Mouse (Mus musculus): Measurements from ENCODE around the gene Lap3.

Lap3 gene

DNA sequence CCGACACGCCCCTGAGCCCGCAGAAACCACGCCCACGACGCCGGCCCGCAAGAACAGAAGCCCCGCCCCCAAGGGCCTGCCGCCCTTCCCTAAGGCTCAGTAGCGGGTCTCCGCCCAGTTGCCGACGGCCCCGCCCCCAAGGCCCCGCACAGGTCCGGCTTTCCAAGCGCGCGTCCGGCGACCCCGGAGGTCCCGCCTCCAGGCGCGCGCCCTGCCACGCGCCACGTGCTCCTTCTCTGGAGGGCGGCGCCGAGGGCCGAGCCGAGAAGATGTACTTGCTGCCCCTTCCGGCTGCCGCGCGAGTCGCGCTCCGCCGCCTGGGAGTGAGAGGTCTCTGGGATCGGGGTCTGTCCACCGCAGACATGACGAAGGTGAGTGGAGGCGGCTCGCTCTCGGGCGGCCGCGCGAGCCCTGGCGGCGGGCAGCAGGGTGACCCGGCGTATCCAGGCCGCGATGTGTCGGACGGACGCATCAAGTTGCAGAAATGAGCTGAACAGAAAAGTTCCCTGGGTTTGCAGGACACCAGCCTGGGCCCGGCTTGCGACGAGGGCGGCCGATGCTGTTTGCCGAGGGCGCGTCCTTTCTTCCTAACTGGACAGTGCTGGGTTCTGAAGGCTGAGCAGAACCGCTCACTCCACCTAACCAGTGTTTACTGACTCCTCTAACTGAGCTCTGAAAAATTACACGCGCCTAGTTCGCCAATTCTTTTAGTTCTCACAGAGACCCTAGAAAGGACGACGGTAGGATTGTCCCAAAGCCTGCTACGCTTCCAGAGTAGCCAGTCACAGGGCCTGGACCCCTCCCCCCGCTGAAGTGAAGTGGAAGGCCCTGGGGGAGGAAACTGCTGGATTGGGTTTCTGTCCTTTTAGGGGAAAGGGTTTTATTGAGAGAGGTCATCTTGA is at the start of gene Lap3:
Gene Lap3, plus strand, starts transcription at position 184 of the 902 bp plus-strand sequence.
- DNase-seq: peak; percentile 98

DNA sequence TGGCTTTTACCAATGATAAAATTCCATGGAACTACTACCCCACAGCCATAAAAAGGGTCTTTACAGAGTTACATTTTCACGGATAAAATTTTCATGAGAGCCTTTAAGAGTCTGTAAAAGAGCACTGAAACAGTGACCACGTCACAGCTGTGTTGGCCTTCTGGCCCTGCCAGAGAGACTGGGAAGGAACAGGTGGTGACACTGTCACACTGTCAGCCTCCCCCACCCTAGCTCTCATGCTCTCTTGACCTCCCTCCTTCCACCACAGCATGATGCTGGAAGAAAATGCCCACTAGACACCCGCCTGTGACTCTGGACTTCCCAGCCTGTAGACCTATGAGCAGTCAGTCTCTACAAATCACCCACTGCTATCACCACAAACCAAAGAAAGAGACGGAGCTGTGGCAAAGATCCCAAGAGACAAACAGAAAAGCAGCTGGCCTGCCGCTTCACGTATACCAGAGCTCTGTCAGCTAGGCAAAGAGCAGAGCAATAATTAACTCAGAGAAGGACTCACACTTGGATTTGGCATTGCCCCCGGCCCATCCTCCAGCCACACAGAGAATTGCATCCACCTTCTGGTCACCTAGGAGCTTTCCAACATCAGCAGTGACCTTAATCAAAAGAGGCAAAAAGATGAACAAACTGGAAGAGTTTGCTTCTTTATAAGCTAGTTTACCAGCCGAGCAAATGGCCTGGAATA is 48.9 kb upstream of the Lap3 start:
- DNase-seq: no peak

DNA sequence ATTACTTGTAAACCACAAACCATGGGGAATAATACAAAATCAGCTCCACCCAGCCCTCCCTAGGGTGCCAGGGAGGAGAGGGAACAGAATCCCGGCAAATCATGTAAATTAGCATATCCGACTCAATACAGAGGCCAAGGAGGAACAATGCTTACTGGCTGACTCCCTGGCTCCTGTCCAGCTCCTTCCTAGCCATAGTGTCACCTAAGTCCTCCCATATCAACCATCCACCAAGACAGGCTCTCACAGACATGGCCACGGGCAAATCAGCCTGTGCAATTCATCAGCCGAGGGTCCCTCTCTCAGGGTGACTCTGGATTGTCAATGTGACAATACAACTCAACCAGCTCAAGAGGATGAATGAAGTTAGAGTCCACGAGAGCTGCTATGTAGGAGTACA is 44.5 kb upstream of the Lap3 start:
- DNase-seq: peak; percentile 28

DNA sequence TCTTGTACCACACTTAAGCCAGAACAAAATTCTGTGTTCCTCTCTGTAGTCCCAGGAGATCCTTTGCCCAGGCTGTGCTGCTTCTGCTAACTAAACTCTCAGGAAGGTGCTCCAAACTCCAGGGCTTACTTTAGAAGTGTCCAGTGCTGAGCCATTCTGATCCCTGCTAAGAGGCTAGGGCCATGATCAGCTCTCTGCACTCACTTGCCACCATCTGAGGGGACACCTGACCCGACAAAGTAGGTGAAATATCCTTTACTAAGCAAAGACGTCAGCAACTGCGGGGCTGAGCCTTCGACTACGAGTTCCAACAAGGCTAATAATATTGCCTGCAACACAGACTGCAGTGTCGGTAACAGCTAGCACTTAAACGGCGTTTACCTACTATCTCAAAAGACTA is 44.0 kb upstream of the Lap3 start:
- no peak for DNase-seq

DNA sequence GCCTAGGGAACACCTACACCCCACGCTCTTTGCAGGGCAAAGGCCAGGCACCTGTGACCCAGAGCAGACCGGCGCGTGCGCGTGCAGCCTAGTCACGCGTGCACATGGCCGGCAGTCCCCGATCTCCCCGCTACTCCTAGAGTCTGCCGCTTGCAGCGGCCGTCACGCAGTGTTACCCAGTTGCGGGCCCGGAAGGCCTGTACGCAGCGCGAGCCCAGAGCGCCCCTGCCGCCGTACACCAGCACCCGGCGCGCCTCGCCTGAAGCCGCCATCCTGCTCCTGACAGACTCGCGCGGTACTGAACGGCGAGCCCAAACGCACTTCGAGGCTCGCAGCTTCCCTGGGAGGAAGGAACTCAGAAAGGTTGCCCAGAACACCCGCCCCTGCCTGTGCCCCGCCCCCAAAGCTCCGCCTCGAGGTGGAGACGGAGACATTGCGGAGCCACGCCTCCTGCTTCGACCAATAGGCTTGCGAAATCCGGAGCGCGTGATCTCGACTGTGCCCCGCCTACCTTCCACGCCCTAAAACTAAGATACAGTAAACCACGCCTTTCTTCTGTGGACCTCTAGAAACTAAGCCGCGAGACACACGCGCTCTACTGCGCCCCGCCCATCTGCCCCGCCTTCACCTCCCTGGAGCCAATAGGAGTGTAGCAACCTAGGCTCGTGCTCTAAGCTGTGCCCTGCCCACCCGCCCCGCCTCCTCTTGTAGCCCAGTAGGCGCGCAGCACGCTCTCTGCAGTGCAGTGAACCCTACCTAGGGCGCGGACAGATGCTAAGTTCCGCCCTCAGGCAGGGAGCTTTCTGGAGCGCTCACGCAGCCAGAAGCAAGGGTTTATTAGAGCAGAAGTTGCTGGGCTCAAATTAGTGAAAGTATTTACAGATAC is 43.1 kb upstream of the Lap3 start, which contains the start of gene Qdpr:
Gene Qdpr, minus strand, starts transcription at position 406 of the 886 bp plus-strand sequence.
- peak; percentile 97 for DNase-seq

DNA sequence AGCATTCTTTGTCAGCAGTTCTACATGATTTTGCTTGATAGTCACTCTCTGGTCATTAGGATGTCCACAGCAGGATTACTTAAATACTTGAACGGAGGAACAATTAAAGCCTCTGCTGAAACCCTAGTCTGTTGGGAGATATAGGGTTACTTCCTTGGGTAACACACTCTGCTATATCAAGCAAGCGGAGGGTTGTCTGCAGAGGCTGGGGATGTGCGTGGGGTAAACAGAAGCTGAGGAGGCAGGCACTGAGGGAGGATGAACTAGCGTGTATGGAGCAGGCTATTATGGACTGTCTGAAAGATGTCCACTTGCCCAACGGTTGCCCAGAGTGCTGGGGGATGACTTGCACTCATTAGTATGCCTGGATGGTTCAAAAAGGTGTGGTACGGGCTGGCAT is 39.7 kb upstream of the Lap3 start, which contains the start of gene Clrn2:
Gene Clrn2, plus strand, starts transcription at position 301 of the 400 bp plus-strand sequence.
- DNase-seq: no peak

DNA sequence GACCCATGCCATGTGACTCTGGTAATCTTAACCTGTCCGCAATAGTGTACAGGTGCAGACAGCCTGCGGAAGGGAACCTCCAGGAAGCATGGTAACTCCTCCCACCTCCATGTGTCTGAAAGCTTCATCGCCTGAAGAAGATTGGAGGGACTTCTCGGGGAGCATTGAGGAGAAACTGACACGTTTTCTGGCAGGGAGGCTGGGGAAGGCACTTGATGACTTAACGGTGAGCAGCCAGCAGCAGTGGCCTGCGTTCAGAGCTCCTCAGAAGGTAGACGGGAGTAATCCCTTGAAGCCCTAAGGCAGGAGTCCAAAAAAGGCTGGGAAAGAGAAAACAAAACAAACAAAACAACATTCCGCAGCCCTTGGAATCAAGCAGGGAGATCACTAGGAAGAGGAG is 38.7 kb upstream of the Lap3 start:
- DNase-seq: no peak

DNA sequence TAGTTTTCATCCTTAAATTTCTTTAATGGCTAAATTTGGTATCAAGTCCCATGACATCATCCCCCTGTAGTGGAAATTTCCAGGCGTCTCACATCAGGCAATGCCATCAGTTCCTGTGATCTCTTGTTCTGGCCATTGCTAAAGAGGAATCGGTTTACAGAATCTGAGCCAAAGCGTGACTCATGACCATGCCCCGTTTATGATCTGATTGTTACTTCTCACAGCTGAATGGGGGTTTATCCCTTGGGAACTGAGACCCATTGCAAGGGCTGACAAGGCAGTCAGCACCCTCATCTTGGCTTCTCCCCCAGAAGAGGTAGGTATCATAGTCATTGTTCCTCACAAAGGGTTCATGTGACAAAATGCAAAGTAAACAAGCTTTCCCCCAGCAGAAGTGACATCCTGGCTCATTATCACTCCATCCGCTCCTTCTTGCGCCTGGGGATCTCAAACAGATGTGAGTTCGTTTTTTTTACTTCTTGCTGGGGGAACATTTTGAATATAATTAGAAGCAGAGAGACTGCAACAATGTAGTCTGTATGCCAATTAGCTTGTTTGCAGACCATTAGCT is 20.2 kb upstream of the Lap3 start:
- no peak for DNase-seq

DNA sequence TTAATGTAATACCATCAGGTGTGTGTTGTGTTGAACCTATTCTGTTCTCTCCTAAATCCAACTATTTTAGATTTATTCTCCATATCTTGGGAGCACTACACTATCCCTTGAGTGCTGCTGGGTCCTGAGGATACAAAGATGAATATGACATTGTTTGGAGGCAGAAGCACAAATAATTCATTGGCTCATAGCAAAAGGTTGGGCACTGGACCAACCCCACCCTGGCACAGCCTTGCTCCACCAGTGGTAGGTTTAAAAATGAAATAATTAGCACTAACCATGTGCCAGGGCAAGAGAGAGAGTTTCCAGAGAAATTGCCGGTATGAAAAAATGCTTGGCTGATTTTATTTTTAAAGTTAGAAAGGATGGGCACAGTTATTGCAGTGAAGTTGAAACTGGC is 19.7 kb upstream of the Lap3 start:
- no peak for DNase-seq

DNA sequence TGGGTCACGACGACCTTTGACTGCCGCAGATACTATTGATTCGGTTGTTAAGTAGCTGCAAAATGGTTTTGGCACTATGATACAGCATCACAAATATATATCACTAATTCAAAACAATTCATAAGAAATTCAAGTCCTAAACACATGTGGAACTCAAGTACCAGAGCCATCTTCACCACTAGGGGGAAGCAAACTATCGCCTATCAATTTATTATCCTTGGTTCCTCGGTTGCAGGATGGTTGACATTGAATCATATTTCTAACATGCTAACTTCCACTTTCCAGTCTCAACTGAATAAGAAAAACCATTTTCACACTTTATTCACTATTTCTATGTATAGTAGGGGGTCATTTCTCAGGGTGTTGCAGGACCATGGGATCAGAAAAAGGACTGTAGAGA is 19.0 kb upstream of the Lap3 start:
- DNase-seq: peak; percentile 74

DNA sequence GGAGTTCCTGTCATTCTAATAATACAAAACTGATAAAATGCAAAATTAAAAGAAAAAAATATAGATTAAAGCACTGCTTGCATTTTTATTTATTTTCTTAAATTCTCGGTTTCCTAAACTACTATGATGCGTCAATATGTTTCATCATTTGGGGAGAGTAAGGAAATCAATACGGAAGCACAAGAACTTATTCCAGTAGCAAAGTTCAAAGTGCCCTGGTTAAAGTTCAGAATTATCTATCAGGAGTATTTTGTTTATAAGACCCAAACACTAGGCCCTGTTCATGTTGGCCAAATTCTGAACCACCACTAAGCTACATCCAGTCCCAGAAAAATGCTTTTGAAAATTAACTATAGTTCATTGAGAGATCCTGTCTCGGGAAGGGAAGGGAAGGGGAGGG is 18.4 kb upstream of the Lap3 start:
- no peak for DNase-seq

DNA sequence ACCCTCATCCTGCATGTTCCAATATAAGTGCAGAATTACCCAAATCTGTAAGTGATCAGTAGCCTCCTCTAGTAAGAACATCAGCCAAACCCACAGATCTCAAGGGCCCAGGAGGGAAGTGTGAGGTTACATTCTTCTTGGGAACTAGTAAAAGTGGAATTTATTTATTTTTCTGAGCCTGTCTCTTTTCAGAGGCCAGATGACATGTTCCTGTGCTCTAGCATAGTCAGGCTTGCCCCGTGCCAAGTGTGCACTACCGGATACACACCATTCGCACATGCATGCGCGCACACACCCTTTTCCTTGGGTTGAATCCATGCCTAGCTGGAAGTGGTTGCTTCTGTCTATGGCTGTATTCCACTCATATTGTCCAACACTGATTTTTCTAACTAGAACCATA is 17.4 kb upstream of the Lap3 start:
- no peak for DNase-seq

DNA sequence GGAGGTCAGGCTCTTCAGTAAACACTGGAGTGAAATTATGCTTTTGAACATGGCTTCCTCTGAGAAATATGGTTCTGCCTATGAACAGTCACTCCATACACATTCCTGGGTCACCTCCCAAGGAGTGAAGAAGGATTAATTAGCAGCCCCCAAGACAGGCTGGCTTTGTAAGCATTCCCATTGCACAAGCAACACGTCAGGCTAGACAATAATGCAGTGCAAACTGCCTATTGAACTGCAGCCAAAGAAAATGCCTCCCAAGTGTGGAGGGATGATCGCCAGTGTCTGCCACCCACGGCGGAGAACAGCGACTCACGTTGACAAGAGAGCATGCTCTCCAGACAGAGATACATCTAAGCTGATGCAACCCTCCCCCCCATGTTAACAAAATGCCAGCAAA is 16.9 kb upstream of the Lap3 start:
- DNase-seq: no peak

DNA sequence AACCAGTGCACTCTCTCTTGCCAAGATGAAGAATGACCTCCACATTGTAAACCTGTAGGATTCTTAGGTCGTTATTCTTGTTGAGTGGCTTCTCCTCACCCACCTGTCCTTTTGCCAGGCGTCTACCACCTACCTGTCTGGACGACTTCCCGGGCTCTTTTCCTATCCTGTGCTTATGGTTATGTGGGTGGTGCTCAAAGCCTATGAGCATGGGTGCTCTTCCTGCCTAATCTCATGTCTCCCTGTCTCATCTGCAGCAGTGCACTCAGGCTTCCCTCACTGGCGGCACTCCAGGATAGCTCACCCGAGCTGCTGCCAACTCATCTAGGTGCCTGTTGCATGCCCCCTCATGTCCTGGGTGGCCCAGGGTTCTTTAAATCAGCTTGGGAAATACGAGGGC is 15.6 kb upstream of the Lap3 start:
- DNase-seq: no peak

DNA sequence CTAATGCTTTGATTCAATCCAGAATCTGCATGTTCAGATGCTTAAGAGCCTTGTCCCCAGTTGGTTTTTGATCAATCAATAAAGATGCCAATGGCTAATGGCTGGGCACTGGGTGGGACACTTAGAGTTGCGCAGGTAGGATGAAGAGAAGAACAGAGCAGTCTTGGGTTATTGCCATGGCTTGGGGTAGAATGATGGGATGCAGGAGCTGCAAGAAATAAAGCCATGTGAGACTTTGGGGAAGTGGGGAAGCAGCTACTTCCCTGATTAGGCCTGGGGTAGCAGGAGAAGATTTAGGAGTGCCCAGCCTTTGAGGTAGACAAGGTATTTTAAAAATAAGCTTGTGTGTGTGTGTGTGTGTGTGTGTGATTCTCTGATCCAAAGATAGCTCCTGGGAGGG is 13.1 kb upstream of the Lap3 start:
- DNase-seq: no peak

DNA sequence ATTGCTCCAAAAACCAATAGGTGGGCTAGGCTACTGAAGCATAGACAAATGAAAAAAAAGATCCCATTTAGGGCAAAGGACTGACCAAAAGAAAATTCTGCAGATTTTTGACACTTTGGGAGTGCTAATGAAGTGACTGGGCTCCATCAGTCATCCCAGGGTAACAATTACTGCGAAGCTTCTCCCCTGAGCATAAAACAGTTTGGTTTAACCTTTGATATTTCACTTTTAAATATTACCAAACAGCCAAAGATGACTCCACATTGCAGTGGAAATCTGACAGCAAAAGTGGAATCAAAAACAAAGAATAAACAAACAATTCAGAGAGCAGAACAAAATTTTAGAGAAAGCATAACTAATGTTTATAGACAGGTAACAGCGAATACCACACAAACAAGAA is 12.0 kb upstream of the Lap3 start:
- no peak for DNase-seq

DNA sequence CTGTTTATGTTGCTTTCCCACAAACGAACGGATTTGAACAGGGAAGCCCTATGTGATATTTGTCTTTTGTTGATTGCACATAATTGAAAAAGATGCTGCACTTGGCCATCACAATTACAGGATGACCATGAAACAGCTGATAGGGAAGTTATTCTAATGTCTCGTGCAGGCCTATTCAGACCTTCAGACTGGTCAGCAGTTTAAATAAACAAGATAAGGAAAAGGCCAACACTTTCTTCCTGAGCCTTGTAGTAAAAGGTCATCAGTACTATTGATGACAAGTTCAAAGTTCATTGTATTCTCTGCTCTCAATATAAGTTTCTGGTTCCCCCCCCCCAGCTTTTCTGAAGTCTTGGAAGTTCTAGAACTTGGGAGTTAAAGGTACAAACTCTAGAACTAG is 10.6 kb upstream of the Lap3 start:
- no peak for DNase-seq

DNA sequence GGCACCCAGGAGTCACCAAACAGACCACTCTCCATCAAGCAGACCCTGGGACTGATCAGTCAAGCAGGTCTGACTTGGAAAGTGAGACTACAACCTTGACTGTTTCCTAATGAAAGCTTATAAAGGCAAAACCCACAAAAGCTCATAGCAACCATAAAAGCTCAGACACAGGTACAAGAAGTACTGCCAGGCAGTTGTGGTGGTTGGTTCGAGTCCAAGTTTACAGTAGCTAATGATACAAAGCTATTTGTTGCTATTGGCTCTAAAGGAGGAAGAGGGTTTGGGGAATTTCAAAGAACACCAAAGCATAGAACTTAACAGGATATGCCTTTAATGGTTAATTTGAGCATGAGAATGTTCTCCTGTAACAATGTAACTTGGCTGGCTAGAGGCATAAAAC is 9.5 kb upstream of the Lap3 start:
- no peak for DNase-seq

DNA sequence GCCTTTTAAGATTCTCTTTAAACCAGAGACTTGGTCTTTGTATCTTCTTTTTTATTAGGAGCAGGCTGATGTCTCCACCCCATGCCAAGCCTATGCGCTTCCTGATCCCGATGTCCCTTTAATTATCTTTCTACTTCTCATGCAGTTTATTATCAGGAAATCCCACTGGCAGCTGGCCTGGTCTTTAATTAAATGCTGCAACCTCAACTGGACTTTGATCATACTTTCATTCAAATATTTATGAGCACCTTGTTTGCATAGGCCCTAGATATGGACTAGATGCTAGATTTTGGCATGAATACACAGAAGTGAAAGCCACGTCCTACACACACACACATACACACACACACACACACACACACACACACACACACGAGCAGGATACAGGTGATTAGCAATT is 1.4 kb upstream of the Lap3 start:
- DNase-seq: no peak

DNA sequence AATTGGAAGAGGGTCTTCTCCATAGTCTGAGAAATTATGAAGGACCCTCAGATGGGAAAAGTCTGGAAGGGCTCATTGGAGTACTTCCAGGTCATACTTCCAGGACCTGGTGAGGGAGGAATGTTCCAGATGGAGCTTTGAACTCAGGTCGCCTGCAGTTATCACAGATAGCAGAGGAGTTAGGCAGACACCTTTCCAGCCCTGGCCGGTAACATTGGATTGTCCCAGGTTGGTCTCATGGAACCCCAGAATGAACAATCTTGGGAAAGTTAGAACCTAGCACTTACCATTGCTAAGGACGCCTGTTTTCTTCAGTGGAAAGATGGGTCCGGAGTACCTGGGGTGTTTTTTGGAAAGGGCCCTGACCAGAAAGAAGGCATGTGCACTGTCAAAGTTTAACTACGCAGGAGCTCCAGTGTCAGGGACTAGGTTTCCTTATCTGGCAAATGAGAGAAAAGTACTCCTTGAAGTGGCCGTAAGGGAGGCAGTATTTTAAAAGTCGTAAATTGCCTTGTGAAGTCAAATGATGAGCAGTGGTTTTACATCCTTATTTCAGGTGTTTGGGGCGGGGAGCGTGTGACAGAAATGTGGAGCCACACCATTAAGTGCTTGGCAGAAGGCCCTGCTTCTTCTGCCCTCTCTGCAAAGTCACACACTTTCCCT is 1.1 kb downstream of the Lap3 start:
- no peak for DNase-seq

DNA sequence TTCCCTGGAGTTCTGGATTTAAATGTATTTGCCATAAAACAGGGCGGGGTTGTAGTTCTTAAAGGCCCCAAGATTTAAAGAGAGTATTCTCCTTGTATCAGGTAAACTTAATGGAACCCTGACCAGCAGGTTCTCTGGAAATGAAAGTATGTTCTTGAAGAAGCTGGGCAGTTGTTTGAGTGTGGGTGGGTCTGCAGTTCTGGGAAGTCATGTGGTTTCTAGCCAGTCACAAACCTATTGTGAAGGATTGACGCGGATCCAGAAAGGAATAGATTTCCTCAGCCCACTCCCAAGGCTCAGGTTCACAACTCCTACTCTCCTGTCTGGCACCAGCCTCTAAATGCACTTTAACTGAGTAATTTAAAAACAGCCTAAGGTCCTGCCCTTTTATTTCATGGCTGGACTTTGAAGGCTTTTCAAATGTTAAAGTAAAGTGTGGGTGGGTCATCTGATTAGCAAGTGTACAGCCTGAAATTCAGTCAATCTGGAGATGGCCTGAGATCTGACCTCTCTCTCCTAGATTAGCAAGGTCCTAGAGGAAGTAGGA is 2.3 kb downstream of the Lap3 start:
- DNase-seq: no peak

DNA sequence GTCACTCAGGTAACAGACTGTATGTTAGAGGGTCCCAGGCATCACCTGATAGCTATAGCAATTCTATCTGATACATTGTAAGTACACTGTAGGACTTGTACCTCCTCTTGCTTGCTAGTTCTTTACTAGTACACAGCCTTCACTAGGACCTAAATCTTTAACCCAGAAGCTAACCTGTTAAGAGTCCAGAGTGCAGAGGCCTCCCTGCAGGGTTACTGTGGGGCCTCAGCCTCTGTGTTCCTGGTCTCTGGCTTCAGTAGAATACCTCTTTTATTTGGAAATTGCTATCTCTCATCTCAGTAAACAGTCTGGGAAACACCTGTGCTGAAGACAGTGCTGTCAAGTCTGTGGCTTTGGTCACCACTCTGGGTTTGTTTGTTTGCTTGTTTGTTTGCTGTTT is 2.9 kb downstream of the Lap3 start:
- DNase-seq: no peak
